Mouse (Mus musculus): ENCODE data around the gene Ppip5k1.

Gene Ppip5k1

GRCm38 (mm10) chr2:121354820-121355592 lies at the start of gene Ppip5k1:
Ppip5k1 (minus strand) TSS chr2:121355396.
- in situ Hi-C loops (cut with MboI, MseI) = no loop called here

- in situ Hi-C loops (cut with MboI, MseI) = no loop called here
Observed at GRCm38 (mm10) chr2:121403296-121403695, 48.1 kb upstream of the Ppip5k1 start.

GRCm38 (mm10) chr2:121396624-121397023 lies 41.4 kb upstream of the Ppip5k1 start:
- in situ Hi-C loops (cut with MboI, MseI) = no loop called here

GRCm38 (mm10) chr2:121386961-121387575 lies 31.9 kb upstream of the Ppip5k1 start, which contains the start of gene Strc:
Strc (minus strand) TSS chr2:121387168.
- in situ Hi-C loops (cut with MboI, MseI) = loop anchor here (10.0 kb wide), 1 partner anchor 172 kb away; no protein-coding TSS in a partner anchor

- in situ Hi-C loops (cut with MboI, MseI) = no loop called here
Observed at GRCm38 (mm10) chr2:121374766-121375165, 19.6 kb upstream of the Ppip5k1 start.

GRCm38 (mm10) chr2:121372266-121372665 lies 17.1 kb upstream of the Ppip5k1 start:
- in situ Hi-C loops (cut with MboI, MseI) = no loop called here

- in situ Hi-C loops (cut with MboI, MseI) = no loop called here
Observed at GRCm38 (mm10) chr2:121370921-121371320, 15.7 kb upstream of the Ppip5k1 start.

GRCm38 (mm10) chr2:121368831-121369230 lies 13.6 kb upstream of the Ppip5k1 start:
- in situ Hi-C loops (cut with MboI, MseI) = no loop called here

GRCm38 (mm10) chr2:121363656-121364055 lies 8.5 kb upstream of the Ppip5k1 start:
- in situ Hi-C loops (cut with MboI, MseI) = loop anchor here (5.0 kb wide), 1 partner anchor 71 kb away; no protein-coding TSS in a partner anchor

GRCm38 (mm10) chr2:121359461-121359860 lies 4.3 kb upstream of the Ppip5k1 start:
- in situ Hi-C loops (cut with MboI, MseI) = no loop called here

GRCm38 (mm10) chr2:121358381-121358780 lies 3.2 kb upstream of the Ppip5k1 start:
- in situ Hi-C loops (cut with MboI, MseI) = no loop called here

GRCm38 (mm10) chr2:121357961-121358360 lies 2.8 kb upstream of the Ppip5k1 start:
- in situ Hi-C loops (cut with MboI, MseI) = no loop called here

GRCm38 (mm10) chr2:121357494-121357893 lies 2.3 kb upstream of the Ppip5k1 start, which contains the start of gene Ckmt1:
Ckmt1 (plus strand) TSS chr2:121357714.
- in situ Hi-C loops (cut with MboI, MseI) = no loop called here

GRCm38 (mm10) chr2:121354378-121354777 lies 818 bp downstream of the Ppip5k1 start:
- in situ Hi-C loops (cut with MboI, MseI) = no loop called here

GRCm38 (mm10) chr2:121353156-121353555 lies 2.0 kb downstream of the Ppip5k1 start:
- in situ Hi-C loops (cut with MboI, MseI) = no loop called here

GRCm38 (mm10) chr2:121339057-121339456 lies 16.1 kb downstream of the Ppip5k1 start:
- in situ Hi-C loops (cut with MboI, MseI) = loop anchor here (5.0 kb wide), 1 partner anchor 37 kb away; no protein-coding TSS in a partner anchor

- in situ Hi-C loops (cut with MboI, MseI) = no loop called here
Observed at GRCm38 (mm10) chr2:121329492-121329891, 25.7 kb downstream of the Ppip5k1 start.

- in situ Hi-C loops (cut with MboI, MseI) = no loop called here
Observed at GRCm38 (mm10) chr2:121323693-121324470, 31.3 kb downstream of the Ppip5k1 start.

GRCm38 (mm10) chr2:121323041-121323440 lies 32.2 kb downstream of the Ppip5k1 start:
- in situ Hi-C loops (cut with MboI, MseI) = no loop called here

GRCm38 (mm10) chr2:121316278-121316677 lies 38.9 kb downstream of the Ppip5k1 start:
- in situ Hi-C loops (cut with MboI, MseI) = no loop called here

- in situ Hi-C loops (cut with MboI, MseI) = no loop called here
Observed at GRCm38 (mm10) chr2:121308997-121309416, 46.2 kb downstream of the Ppip5k1 start.

GRCm38 (mm10) chr2:121300036-121300435 lies 55.2 kb downstream of the Ppip5k1 start:
- in situ Hi-C loops (cut with MboI, MseI) = loop anchor here (5.0 kb wide), 1 partner anchor 37 kb away; no protein-coding TSS in a partner anchor
